Mouse (Mus musculus) ES-E14 (cell line): ENCODE measurements around the gene Carnmt1.

Source experiments
- CHD2 ChIP-seq: IDR thresholded peaks from 2 replicates; pipeline ENCODE4 v1.6.1; 2014; ENCODE audit warnings: mild to moderate bottlenecking, low read depth, low read length, inconsistent platforms
- HCFC1 ChIP-seq: IDR thresholded peaks from 2 replicates; pipeline ENCODE4 v1.6.1; 2012; ENCODE audit warnings: low read length, inconsistent platforms, borderline replicate concordance; ENCODE audit not compliant: insufficient read depth
- MAFK ChIP-seq: IDR thresholded peaks from 2 replicates; pipeline ENCODE4 v1.6.1; 2014; ENCODE audit warnings: mild to moderate bottlenecking, low read depth, low read length, inconsistent platforms; ENCODE audit not compliant: insufficient read depth
- ZC3H11A ChIP-seq: IDR thresholded peaks from 2 replicates; pipeline ENCODE4 v1.6.1; 2012; ENCODE audit warnings: low read depth, mild to moderate bottlenecking, inconsistent platforms, low read length, borderline replicate concordance
- ZNF384 ChIP-seq: IDR thresholded peaks from 2 replicates; pipeline ENCODE4 v1.6.1; 2012; ENCODE audit warnings: low read depth, low read length, inconsistent platforms

- TF ChIP-seq MAFK, result no peak
- no peak for TF ChIP-seq CHD2
- TF ChIP-seq HCFC1, result no peak
- TF ChIP-seq ZNF384, result 0 out of 2 replicates have a peak, but pooled peaks have one; percentile 80
- no peak for TF ChIP-seq ZC3H11A
Observed at GRCm38 (mm10) chr19:18710903-18711302, 40.3 kb downstream of the Carnmt1 start.
